Mouse (Mus musculus) CD4-positive, CD25-positive, alpha-beta regulatory T cell, adult 4 months (primary cell): ENCODE results near the gene Cacng6. TPM values are rescaled to one million over a fixed set of nuclear protein-coding genes. Genes with fewer than 3 reads are reported as not detected.

Experiments
- ATAC-seq: one replicate; pipeline ENCODE4 v1.8.0; 2017
- polyA plus RNA-seq, 2 experiments: library from polyadenylated mRNA; unstranded; fragments of 100-300 nt; shearing (Covaris generic); gene quantifications; one replicate each; pipeline ENCODE4 v1.2.1; 2017

Gene Cacng6
- polyA plus RNA-seq, 2 experiments from 2014 or later = not detected

DNA sequence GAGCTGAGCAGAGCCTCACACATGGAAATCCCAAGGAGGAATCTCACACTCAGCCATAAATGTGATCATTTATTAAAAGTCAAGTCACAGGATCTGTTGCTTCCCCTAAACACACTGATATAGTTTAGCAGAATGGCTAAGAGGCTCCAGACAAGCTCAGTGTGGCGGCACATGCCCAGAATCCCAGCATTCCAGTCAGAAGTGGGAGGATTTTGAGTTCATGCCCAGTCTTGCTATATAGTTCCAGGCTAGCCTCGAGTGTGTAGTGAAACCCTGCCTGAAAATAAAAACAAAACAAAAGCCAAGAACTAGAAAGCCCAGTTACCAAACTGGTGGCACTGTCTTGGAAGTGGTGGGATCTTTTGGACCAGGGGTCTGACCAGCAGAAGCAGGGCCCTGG is 44.6 kb downstream of the Cacng6 start:
- ATAC-seq = no peak

DNA sequence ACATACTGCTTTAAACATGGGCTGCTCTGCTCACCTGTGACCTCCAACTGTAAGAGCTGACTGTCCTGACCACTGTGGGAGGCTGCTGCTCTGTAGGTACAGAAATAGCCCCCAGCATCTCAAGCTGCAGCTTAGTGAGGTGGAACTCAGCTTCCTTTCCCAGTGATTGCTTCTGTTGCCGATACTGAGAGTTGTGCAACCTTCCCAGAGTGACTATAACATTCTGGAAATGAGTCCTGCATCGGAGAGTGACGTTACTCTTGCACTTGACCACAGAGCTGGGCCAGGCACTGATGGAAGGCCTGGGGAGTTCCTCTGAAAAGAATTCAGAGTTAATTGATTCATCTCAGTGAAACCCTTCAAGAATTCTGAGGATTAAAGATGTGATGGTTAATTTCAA is 48.8 kb downstream of the Cacng6 start:
- ATAC-seq = no peak

DNA sequence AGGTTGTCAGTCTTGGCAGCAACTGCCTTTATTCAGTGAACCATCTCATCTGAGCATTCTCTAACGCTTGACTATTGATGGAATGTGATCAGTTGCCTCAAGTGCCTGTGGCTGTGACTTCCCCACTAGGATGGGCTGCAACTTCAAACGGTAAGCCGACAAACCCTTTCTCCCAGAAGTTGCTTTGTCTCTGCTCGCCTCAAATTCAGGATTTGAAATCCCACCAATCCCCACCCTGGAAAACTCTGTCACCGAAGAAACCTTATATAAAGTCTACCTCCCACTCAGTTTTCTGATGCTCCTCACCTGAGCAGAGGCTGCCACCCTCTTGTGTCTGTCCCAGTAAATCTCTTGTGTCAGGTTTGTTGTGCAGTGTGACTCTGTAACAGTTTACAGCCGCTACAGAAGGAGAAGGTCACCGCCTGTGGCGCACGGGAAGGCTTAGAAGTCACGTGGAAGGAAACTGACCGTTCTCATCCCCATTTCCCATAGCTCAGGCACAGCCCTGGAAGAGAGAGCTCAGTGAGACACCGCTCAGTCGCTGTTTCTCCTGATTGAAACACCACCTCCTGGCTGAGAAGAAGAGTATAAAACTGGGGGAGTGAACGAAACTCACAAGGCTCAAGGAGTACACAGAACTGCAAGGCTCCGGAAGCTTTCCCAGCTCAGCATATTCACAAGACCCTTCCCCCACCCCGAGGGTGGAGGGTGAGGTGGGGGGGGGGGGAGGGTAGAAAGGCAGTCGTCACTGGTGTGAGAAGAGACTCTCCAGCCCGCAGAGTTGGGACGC is 50.5 kb downstream of the Cacng6 start:
- no peak for ATAC-seq

DNA sequence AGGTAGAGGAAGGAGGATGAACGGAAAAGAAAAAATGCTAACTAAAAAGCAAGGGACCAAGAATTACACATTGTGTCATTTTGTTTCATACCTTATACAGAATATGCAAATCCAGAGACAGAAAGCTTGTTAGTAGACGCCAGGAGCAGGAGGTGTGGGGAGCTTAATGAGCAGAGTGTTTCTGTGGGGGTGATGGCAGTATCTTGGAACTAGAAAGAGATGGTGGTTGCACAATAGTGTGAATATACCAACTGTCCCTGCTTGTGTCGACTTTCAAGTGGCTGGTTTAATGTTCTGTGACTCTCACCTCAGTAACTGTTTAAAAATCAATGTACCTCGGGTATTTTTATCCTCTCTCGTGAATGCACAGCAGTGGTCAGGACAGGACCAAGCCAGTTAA is 52.7 kb downstream of the Cacng6 start:
- ATAC-seq = no peak

DNA sequence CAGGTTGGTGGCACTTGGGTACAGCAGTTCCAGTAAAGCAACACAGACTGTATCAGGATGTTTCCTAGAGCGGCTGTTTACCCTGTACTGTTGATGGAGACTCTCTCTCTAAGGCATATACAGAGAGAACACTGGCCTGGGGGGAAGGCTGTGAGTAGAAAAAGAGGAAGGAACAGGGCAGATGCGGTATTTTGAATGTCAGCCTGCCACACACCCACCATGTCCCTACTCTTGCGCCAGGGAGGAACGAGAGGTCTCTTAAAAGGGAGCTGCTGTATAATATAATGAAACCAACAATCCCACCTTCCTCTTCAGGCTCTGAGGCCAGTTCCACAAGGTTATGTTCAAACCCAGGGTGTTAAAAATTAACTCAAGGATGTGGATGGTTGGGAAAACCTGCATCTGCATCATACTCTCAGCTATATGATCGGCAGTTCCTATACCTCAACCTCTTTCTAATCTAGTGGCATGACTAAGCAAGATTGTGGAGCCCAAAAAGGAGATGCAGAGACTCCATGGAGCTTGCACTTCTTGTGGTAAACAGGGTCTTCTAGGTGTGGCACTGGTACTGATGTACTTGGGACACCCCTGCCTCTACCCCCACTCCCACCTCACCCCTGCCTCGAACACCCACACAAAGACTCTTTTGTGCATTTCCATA is 58.1 kb downstream of the Cacng6 start:
- ATAC-seq = no peak

Other genes starting within 250 kb of the Cacng6 start
- gene Nlrp12, start 174.5 kb upstream of the Cacng6 start, polyA plus RNA-seq = not detected
- gene Myadm, start 135.1 kb upstream of the Cacng6 start, polyA plus RNA-seq = 1 to 10 TPM; 7.5 to 7.8 TPM
- not detected for gene Prkcg, start 135.0 kb upstream of the Cacng6 start, polyA plus RNA-seq
- not detected for gene Cacng7, start 91.2 kb upstream of the Cacng6 start, polyA plus RNA-seq
- not detected for gene Cacng8, start 33.5 kb upstream of the Cacng6 start, polyA plus RNA-seq
- not detected for gene Tarm1, start 78.4 kb downstream of the Cacng6 start, polyA plus RNA-seq
- under 1 TPM in 1 of 2 experiments, not detected in 1; 0.24 TPM for gene Oscar, start 192.0 kb downstream of the Cacng6 start, polyA plus RNA-seq
- 100 to 1,000 TPM; 538 to 754 TPM for gene Ndufa3, start 193.2 kb downstream of the Cacng6 start, polyA plus RNA-seq
- gene Tfpt, start 205.7 kb downstream of the Cacng6 start, polyA plus RNA-seq = 10 to 100 TPM; 16.0 to 21.3 TPM
- gene Prpf31, start 205.8 kb downstream of the Cacng6 start, polyA plus RNA-seq = 100 to 1,000 TPM in 1 of 2 experiments, 10 to 100 TPM in 1; 95.1 to 114 TPM
- gene Cnot3, start 221.1 kb downstream of the Cacng6 start, polyA plus RNA-seq = 10 to 100 TPM; 30.3 to 50.6 TPM
- gene Leng1, start 241.6 kb downstream of the Cacng6 start, polyA plus RNA-seq = 1 to 10 TPM; 6.8 to 8.6 TPM